Mouse (Mus musculus): ENCODE data around the gene Etv4. TPM values are rescaled to one million over a fixed set of nuclear protein-coding genes. Genes with fewer than 3 reads are reported as not detected.

The Etv4 gene
- polyA plus RNA-seq, 1 experiment from 2014 or later, result 16.0 TPM

DNA sequence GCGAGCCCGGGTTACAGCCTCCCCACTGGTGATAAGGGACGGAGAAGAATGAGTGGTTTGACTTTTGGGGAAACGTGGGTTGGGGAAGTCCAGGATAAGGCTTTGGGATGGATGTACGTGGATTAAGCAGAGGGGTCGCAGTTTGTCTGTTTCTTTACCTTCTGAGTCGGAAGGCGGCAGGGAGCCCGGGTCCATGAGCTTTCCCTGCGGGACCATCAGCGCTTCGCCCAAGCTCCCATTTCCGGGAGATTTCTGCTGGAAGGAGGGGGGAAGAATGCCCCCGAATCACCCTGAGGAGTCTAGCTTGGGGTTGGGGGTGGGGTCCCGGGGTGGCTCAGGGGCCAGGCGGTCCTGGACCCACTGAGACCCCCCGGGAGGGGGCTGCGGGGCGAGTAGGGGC, 1.1 kb downstream of the Etv4 start:
- Histone ChIP-seq H3K4me3 (peak overlapping the region; percentile 49), H3K4me2 (peak overlapping the region; percentile 94), H3K27ac (replicated peaks) (no peak overlapping the region), H3K27me3 (peaks cover 86% of the 10 kb centered on the region), H3K36me3 (no peaks in the 10 kb centered on the region), H3K9ac (peak overlapping the region; percentile 68), H3K4me1 (replicated peaks) (peaks cover 24% of the 10 kb centered on the region), H3K9me3 (no peaks in the 10 kb centered on the region)
- WGBS, result under 1% methylated on average over 19 of the region's 19 CpGs
- no peak for ATAC-seq (ENCODE audit: low read depth)

DNA sequence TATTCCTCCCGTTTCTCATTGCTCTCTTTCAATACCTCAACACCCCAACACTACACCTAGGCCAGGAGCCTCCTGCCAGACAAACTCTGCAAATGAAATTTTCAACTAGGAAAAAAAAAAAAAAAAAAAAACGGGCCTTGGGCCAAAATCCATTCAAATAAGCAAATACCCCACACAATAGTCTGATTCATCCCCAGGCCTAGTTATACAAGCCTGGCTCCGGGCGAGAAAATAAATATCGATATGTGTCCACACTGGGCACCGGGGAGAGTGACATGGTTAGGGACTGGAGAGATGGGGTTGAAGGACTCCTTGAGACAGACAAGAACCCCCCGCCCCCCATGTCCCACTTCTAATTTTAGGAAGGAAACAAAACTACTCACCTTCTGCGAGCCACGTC, 1.6 kb downstream of the Etv4 start:
- no peak for ATAC-seq (ENCODE audit: low read depth)
- 16% methylated on average over 9 of the region's 9 CpGs for WGBS
- Histone ChIP-seq H3K4me2 (peak overlapping the region; percentile 94), H3K36me3 (no peaks in the 10 kb centered on the region), H3K27ac (replicated peaks) (no peak overlapping the region), H3K9me3 (no peaks in the 10 kb centered on the region), H3K27me3 (peaks cover 88% of the 10 kb centered on the region), H3K9ac (peak overlapping the region; percentile 68; the same call in 1 of the 2 replicates), H3K4me1 (replicated peaks) (peaks cover 24% of the 10 kb centered on the region), H3K4me3 (peak overlapping the region; percentile 49)

DNA sequence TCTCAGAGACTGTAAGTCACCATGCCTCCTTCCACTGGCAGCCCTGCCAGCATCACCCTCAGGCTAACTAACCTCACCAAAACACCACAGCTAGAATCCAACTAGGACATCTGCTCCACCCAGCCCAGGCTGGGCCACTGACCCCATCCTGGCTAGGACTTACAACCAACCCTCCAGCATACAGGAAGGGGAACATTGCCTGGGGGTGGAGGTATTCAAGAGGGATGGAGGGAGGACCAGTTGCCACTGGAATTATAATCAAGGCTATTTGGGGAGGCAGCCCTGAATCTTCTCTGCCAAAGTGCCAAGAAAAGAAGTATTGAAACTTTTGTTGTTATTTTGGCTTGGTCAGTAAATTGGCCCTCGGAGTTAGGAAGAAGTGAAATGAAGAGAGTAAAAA, 2.0 kb downstream of the Etv4 start:
- no peak overlapping the region for H3K4me3 ChIP-seq
- no peaks in the 10 kb centered on the region for H3K9me3 ChIP-seq
- no peak overlapping the region for H3K9ac ChIP-seq
- no peak for ATAC-seq (ENCODE audit: low read depth)
- WGBS, result 39% methylated on average over 1 of the region's 1 CpGs
- H3K27me3 ChIP-seq, result peaks cover 87% of the 10 kb centered on the region
- no peaks in the 10 kb centered on the region for H3K36me3 ChIP-seq
- no peak overlapping the region for H3K27ac ChIP-seq (replicated peaks)
- peak overlapping the region; percentile 94; the same call in 1 of the 2 replicates for H3K4me2 ChIP-seq
- H3K4me1 ChIP-seq (replicated peaks), result peaks cover 24% of the 10 kb centered on the region

DNA sequence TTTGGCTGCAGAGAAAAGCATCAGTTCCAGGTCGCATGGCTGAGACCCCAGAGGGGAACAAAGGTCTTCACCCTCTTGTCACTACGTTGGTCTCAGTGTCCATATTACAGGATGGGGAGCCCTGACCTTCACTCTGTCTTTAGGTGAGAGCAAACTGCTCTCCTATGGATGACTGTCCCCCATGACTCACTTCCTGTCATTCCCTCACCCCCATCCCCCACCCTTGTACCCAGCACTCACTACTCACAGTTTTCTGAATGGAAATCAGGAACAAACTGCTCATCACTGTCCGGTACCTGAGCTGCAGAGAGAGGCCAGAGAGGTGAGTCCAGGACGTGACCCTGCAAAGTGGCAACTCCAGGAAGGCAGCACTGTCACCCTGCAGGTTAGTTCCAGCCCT, 8.3 kb downstream of the Etv4 start:
- Histone ChIP-seq H3K9ac (no peak overlapping the region), H3K4me3 (no peak overlapping the region), H3K36me3 (no peaks in the 10 kb centered on the region), H3K27me3 (peaks cover 82% of the 10 kb centered on the region), H3K4me2 (no peak overlapping the region), H3K9me3 (no peaks in the 10 kb centered on the region), H3K4me1 (replicated peaks) (peaks cover 12% of the 10 kb centered on the region), H3K27ac (replicated peaks) (no peak overlapping the region)
- WGBS, result 85% methylated on average over 4 of the region's 4 CpGs
- ATAC-seq (ENCODE audit: low read depth), result no peak

DNA sequence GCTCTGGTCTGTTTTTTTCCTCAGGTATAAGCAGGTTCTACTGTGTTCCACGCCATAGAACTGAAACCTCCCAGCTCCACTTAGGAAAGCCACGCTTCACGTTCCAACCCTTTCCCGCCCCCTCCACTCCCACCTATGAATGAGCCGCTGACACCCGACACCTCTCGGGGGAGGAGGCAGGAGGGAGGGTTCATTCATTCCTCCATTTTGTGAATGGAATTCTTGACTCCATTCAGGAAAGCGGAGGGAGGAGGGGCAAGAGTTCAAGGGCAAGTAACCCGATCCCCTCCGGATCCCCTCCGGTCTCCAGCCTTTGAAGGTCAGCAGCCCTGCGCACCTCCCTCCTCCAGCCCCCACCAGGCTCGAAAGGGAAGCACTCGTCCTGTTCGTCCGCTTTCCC, 12.7 kb downstream of the Etv4 start:
- H3K9me3 ChIP-seq, result no peaks in the 10 kb centered on the region
- peaks cover 14% of the 10 kb centered on the region for H3K4me1 ChIP-seq (replicated peaks)
- no peak overlapping the region for H3K27ac ChIP-seq (replicated peaks)
- peaks cover 22% of the 10 kb centered on the region for H3K36me3 ChIP-seq
- 0 out of 2 replicates have a peak overlapping the region, but pooled peaks have one; percentile 15 for H3K4me3 ChIP-seq
- H3K4me2 ChIP-seq, result peak overlapping the region; percentile 46
- ATAC-seq (ENCODE audit: low read depth), result peak; percentile 65; the same call in 1 of the 2 replicates
- WGBS, result under 1% methylated on average over 16 of the region's 16 CpGs
- peaks cover 68% of the 10 kb centered on the region for H3K27me3 ChIP-seq
- H3K9ac ChIP-seq, result peak overlapping the region; percentile 38

DNA sequence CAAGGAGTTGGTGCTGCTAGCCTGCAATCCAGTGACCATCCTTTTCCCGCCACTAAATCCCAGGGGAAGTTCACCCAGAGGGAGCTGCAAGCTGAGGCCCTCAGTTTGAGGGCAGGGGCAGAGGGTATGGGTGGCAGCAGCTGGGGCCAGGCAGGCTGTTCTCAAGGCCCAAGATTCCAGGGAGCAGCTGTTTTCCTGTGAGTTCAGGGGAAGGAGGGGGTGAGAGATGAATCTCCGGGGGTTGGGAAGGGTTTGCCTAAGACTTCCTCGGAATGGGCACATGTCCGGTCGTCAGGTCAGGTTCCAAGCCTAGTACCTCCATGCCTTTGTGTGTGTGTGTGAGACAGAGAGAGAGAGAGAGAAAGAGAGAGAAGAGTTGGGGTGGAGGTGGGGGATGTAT, 13.1 kb downstream of the Etv4 start:
- WGBS, result 13% methylated on average over 5 of the region's 5 CpGs
- ATAC-seq (ENCODE audit: low read depth), result 0 out of 2 replicates have a peak, but pooled peaks have one; percentile 21
- no peak overlapping the region for H3K27ac ChIP-seq (replicated peaks)

DNA sequence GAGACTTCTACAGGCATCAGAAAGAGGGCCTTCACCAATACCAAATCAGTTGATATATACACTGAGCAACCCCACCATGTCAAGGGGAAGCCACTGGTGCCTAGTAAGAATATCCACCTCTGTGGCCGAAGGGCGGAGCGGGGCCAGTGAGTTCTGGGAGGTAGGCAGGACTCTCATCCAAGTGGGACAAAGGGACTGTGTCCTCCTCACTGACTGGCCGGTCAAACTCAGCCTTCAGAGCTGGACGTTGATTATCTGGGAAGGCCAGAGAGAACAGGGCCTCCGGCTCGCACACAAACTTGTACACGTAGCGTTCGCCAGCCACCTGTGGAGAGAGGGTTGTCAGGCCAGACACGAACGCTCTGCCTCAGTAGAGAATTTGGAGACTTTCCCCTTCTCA, 14.9 kb downstream of the Etv4 start:
- Histone ChIP-seq H3K27me3 (peaks cover 50% of the 10 kb centered on the region), H3K4me3 (no peak overlapping the region), H3K9ac (no peak overlapping the region), H3K4me2 (no peak overlapping the region), H3K27ac (replicated peaks) (no peak overlapping the region), H3K4me1 (replicated peaks) (peaks cover 14% of the 10 kb centered on the region), H3K9me3 (no peaks in the 10 kb centered on the region), H3K36me3 (peaks cover 43% of the 10 kb centered on the region)
- WGBS, result 88% methylated on average over 12 of the region's 12 CpGs
- no peak for ATAC-seq (ENCODE audit: low read depth)

More for the DNA sequence above, 13.1 kb downstream of the Etv4 start:
- peaks cover 14% of the 10 kb centered on the region for H3K4me1 ChIP-seq (replicated peaks)
- H3K27me3 ChIP-seq, result peaks cover 63% of the 10 kb centered on the region
- H3K36me3 ChIP-seq, result peaks cover 26% of the 10 kb centered on the region
- no peak overlapping the region for H3K4me3 ChIP-seq
- H3K9me3 ChIP-seq, result no peaks in the 10 kb centered on the region
- H3K9ac ChIP-seq, result peak overlapping the region; percentile 38; the same call in 1 of the 2 replicates
- peak overlapping the region; percentile 46 for H3K4me2 ChIP-seq

DNA sequence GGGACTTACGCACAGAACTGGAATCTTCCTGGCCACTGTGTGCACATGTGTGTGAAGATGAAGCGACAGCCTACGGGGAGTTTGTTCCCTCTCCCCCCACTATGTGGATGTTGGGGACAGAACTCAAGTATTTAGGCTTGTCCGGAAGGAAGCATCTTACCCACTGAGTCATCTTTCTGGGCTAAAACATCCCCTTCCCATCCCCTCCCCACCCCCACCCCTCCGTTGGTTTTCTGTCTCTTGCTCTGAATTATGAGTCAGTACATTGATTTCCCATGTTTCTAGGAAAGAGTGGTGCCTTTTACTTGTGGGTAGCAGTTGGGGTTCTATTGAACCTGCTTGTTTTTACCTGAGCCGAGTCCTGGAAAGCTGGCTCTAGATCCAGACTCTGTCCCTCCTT, 16.4 kb downstream of the Etv4 start:
- no peak for ATAC-seq (ENCODE audit: low read depth)
- no peak overlapping the region for H3K4me2 ChIP-seq
- H3K36me3 ChIP-seq, result peaks cover 57% of the 10 kb centered on the region
- peaks cover 36% of the 10 kb centered on the region for H3K27me3 ChIP-seq
- WGBS, result 88% methylated on average over 6 of the region's 6 CpGs
- H3K9ac ChIP-seq, result no peak overlapping the region
- H3K9me3 ChIP-seq, result no peaks in the 10 kb centered on the region
- H3K4me3 ChIP-seq, result no peak overlapping the region
- no peak overlapping the region for H3K27ac ChIP-seq (replicated peaks)
- H3K4me1 ChIP-seq (replicated peaks), result peaks cover 14% of the 10 kb centered on the region

DNA sequence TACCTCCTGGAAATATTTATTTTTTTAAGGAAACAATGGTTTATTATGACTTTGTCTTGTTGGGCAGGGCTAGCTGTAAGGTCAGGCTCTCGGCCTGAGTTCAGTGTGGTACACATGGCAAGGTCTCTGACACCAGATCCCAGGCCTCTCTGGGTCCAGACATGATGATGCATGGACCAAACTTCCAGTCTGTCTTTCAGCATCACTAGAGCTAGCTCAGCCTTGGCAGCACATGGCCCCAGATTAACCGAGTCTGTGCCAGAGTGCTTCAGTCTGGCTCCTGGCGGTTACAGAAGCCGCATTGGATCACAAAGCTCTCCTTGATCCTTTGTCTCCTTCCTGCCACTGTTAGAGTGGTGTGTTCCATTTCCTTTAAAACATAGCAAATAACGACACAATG, 17.8 kb downstream of the Etv4 start:
- no peak for ATAC-seq (ENCODE audit: low read depth)
- peaks cover 22% of the 10 kb centered on the region for H3K27me3 ChIP-seq
- H3K4me1 ChIP-seq (replicated peaks), result peaks cover 6% of the 10 kb centered on the region
- no peak overlapping the region for H3K9ac ChIP-seq
- H3K27ac ChIP-seq (replicated peaks), result no peak overlapping the region
- 54% methylated on average over 5 of the region's 5 CpGs for WGBS
- peaks cover 68% of the 10 kb centered on the region for H3K36me3 ChIP-seq
- H3K9me3 ChIP-seq, result no peaks in the 10 kb centered on the region
- H3K4me2 ChIP-seq, result no peak overlapping the region
- no peak overlapping the region for H3K4me3 ChIP-seq

DNA sequence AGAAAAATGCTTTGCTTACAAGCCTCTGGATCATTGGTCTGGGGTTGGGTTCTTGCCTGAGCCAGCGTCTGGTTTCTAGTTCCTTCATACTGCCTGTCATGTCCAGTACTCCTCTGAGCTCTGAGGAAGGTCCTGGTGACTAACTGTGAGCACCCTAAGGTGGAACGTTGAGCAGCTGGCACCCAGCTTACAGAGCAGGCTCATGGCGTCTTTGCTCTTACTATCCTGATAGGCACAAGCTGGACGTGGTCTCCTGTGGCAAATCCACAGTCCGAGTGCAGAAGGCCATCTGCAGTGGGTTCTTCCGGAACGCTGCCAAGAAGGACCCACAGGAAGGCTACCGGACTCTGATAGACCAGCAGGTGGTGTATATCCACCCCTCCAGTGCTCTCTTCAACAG, 20.6 kb downstream of the Etv4 start:
- peaks cover 93% of the 10 kb centered on the region for H3K36me3 ChIP-seq
- WGBS, result 93% methylated on average over 8 of the region's 8 CpGs
- no peaks in the 10 kb centered on the region for H3K27me3 ChIP-seq
- no peaks in the 10 kb centered on the region for H3K9me3 ChIP-seq
- H3K4me1 ChIP-seq (replicated peaks), result no peaks in the 10 kb centered on the region
- H3K4me3 ChIP-seq, result no peak overlapping the region
- H3K9ac ChIP-seq, result no peak overlapping the region
- no peak overlapping the region for H3K27ac ChIP-seq (replicated peaks)
- ATAC-seq (ENCODE audit: low read depth), result no peak
- H3K4me2 ChIP-seq, result no peak overlapping the region

DNA sequence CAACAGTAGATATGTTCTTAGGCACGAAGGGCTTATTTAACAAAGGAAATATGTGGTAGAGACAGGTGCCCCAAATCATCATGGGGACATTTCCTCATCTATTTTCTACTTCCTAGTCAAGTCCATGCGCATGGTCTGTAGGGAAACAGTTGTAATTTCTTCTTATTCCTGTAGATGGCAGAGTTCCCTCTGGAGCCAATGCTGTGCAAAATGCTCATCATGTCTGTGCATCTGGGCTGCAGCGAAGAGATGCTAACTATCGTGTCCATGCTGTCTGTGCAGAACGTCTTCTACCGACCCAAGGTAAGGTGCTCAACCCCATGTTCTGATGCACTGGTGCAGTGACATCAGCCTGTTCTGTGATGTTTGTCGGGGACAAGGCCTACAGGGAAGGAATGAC, 21.4 kb downstream of the Etv4 start:
- Histone ChIP-seq H3K27ac (replicated peaks) (no peak overlapping the region), H3K9ac (no peak overlapping the region), H3K4me3 (no peak overlapping the region), H3K4me1 (replicated peaks) (peaks cover 2% of the 10 kb centered on the region), H3K4me2 (no peak overlapping the region), H3K27me3 (no peaks in the 10 kb centered on the region), H3K9me3 (no peaks in the 10 kb centered on the region), H3K36me3 (peaks cover 93% of the 10 kb centered on the region)
- no peak for ATAC-seq (ENCODE audit: low read depth)
- 58% methylated on average over 7 of the region's 7 CpGs for WGBS

DNA sequence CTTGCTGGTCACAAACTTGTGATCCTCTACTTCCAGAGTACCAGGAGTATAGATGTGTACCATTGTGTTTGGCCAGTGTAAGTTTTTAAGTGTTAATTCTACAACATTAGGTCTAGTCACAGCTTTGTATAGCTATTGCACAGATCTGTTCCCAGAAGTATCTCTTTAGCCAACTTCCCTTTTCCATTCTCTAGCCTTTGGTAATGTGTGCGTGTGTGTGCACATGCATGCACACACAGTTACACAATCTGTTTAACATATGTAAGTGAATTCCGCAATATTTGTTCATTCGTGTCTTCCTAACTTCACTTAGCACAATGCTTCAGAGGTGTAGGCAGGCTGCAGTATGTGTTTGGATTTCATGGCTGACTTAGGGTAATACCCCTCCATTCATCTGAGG, 25.6 kb downstream of the Etv4 start:
- H3K4me1 ChIP-seq (replicated peaks), result peaks cover 11% of the 10 kb centered on the region
- no peak overlapping the region for H3K27ac ChIP-seq (replicated peaks)
- ATAC-seq (ENCODE audit: low read depth), result no peak
- WGBS, result 96% methylated on average over 3 of the region's 3 CpGs
- no peak overlapping the region for H3K4me3 ChIP-seq
- peaks cover 92% of the 10 kb centered on the region for H3K36me3 ChIP-seq
- H3K9me3 ChIP-seq, result no peaks in the 10 kb centered on the region
- H3K4me2 ChIP-seq, result no peak overlapping the region
- no peak overlapping the region for H3K9ac ChIP-seq
- no peaks in the 10 kb centered on the region for H3K27me3 ChIP-seq

DNA sequence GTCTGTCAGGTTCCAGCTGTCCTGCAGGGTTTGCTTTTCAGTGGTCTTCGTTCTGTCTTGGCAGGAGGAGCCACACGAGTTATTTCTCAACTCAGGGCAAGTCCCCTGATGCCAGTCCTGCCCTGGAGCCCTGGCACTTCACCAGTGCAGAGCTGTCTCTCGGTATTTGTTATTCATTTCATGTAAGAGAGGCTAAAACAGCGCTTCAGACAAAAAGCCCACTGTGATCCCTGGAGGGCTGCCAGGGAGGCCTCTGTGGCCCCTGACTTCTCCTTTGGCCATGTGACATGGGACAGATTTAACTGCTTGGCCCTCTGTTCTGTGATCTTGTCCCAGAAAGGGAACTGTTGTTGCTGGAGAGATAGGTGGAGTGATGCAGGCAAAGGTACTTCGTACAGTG, 26.7 kb downstream of the Etv4 start:
- no peak overlapping the region for H3K4me3 ChIP-seq
- H3K27ac ChIP-seq (replicated peaks), result peak overlapping the region; percentile 34; the same call in 1 of the 2 replicates
- peaks cover 93% of the 10 kb centered on the region for H3K36me3 ChIP-seq
- ATAC-seq (ENCODE audit: low read depth), result peak; percentile 36; the same call in 1 of the 2 replicates
- H3K9me3 ChIP-seq, result no peaks in the 10 kb centered on the region
- WGBS, result 60% methylated on average over 5 of the region's 5 CpGs
- H3K4me2 ChIP-seq, result no peak overlapping the region
- no peak overlapping the region for H3K9ac ChIP-seq
- no peaks in the 10 kb centered on the region for H3K27me3 ChIP-seq
- peaks cover 11% of the 10 kb centered on the region for H3K4me1 ChIP-seq (replicated peaks)
